Mouse (Mus musculus) layer of hippocampus, adult 2 months (tissue): ENCODE measurements at regions not wholly inside any gene's neighbourhood (a gene's known extent, or its start where the extent isn't known, plus 50 kb on each side); places are given as distances from the start of the nearest gene placed in this dataset.

Source experiments
- DNase-seq, 2 experiments: peaks; one replicate each; pipeline ENCODE4 v3.0.0; 2022; ENCODE audit warnings: low spot score in 2 of 2
- H3K27ac ChIP-seq: fragments of 200-600 bp; 2 replicates; pipeline ENCODE4 v1.8.1; 2022
- H3K4me3 ChIP-seq: fragments of 200-600 bp; 2 replicates; pipeline ENCODE4 v1.8.1; 2022; ENCODE audit warnings: mild to moderate bottlenecking
- CTCF ChIP-seq: fragments of 200-600 bp; conservative IDR thresholded peaks from 2 replicates; pipeline ENCODE4 v1.8.1; 2022; ENCODE audit warnings: antibody characterized with exemption, mild to moderate bottlenecking, moderate library complexity

GRCm38 (mm10) chr7:70780742-70781332, 414.3 kb upstream of the Nr2f2 start:
- TF ChIP-seq CTCF = no peak
- no peak for DNase-seq
- H3K4me3 ChIP-seq = no peak overlapping the region

DNA sequence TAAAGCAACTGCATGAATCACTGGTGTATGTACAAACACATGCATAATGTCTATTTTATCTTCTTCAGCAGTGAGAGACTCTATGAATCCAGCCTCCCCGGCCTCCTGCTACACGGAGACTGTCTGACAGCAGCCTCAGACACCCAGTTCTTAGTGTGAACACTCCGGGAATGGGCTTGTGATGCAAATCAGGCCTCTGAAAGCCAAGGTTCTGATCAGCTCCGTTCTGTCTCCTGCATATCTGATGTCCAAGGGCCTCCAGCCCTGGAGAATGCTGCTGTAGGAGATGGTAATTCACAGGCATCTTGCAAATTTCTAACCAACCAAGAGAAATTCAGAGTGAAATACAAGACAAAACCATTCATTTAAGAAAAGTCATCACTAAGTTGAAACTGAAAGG, 411.2 kb upstream of the Nr2f2 start:
- no peak for TF ChIP-seq CTCF
- Histone ChIP-seq H3K4me3 (no peak overlapping the region), H3K27ac (no peak overlapping the region)
- DNase-seq = no peak

More at GRCm38 (mm10) chr7:70780742-70781332, 414.3 kb upstream of the Nr2f2 start:
- no peak overlapping the region for H3K27ac ChIP-seq

GRCm38 (mm10) chr7:70769655-70770054, 403.1 kb upstream of the Nr2f2 start:
- Histone ChIP-seq H3K4me3 (no peak overlapping the region), H3K27ac (no peak overlapping the region)
- no peak for DNase-seq
- TF ChIP-seq CTCF = no peak

DNA sequence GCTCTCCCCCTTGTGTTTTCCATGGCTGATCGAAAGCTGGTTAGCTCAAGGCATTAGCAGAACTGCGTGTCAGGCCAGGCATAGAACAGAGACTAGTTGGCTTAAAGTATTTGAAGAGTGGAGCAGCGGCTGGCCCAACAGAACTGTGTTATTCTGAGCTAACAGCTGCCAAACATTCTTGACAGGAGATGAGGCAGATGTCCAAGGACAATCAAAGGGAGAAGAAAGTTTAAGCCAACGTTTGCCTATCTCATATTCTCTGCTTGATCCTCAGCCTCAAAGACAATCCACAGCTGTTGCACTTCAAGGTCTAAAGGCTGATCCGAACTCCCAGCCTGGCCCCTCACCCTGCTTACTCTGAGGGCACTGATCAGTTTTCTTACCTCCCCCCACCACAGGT, 401.2 kb upstream of the Nr2f2 start:
- no peak for DNase-seq
- Histone ChIP-seq H3K4me3 (no peak overlapping the region), H3K27ac (no peak overlapping the region)
- TF ChIP-seq CTCF = no peak

GRCm38 (mm10) chr7:70756676-70757075, 390.1 kb upstream of the Nr2f2 start:
- no peak overlapping the region for H3K27ac ChIP-seq
- no peak overlapping the region for H3K4me3 ChIP-seq
- no peak for TF ChIP-seq CTCF
- DNase-seq = no peak

DNA sequence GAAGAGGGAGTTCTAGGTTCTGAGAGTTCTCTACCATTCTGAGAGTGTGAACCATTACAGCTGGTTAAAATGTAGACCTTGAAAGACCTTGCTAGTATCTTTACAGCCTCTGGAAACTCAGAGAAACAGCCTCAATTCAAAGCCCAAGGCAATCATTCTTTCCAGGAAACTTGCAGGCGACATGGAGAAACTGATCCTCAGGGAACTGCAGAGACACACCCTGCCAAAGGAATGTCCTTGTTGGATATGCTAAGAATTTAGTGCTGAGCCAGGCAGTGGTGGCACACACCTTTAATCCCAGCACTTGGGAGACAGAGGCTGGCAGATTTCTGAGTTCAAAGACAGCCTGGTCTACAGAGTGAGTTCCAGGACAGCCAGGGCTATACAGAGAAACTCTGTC, 388.3 kb upstream of the Nr2f2 start:
- Histone ChIP-seq H3K4me3 (no peak overlapping the region), H3K27ac (no peak overlapping the region)
- no peak for TF ChIP-seq CTCF
- DNase-seq = no peak

DNA sequence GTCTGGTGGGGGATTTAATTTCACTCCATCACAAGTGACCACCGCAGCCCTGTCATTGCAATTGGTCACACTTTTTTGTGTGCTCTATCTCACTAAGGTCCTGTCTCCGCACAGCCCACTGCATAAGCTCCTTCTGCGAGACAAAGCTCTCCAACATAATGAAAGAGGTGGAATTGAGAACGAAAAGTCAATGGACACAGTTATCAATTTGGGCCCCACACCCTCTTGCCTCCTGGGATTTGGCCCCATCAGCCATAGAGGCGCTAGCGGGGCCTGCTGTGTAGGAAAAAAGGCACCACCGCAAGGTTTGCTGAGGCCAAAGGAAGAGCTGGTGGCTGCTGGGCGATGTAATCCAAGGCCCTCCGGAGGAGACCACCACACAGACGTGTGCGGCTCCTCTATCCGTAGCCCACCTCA, 386.3 kb upstream of the Nr2f2 start:
- TF ChIP-seq CTCF = no peak
- no peak for DNase-seq
- Histone ChIP-seq H3K4me3 (no peak overlapping the region), H3K27ac (no peak overlapping the region)

- no peak for TF ChIP-seq CTCF
- no peak for DNase-seq
- H3K27ac ChIP-seq = no peak overlapping the region
Observed at GRCm38 (mm10) chr7:70748884-70749283, 382.3 kb upstream of the Nr2f2 start.

DNA sequence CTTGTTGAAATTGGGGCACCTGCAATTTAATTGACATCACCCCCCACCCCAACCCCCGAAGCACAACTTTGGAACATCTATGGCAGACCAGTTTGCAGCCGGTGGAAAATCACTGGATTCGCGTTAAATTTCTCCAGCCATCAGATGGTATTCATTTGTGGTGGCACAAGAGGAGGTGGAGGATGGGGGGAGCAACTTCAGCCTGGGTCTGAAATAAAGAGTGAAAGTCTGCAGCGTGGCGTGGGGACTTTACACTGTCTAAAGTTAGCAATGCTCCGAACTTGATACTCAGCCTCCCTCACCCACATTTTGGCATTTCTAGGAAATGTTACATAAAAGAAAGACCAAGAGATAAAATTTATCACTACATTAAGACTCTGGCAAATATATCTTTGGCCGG, 381.8 kb upstream of the Nr2f2 start:
- H3K27ac ChIP-seq = no peak overlapping the region
- DNase-seq = no peak
- TF ChIP-seq CTCF = no peak

More at GRCm38 (mm10) chr7:70748884-70749283, 382.3 kb upstream of the Nr2f2 start:
- H3K4me3 ChIP-seq = no peak overlapping the region

DNA sequence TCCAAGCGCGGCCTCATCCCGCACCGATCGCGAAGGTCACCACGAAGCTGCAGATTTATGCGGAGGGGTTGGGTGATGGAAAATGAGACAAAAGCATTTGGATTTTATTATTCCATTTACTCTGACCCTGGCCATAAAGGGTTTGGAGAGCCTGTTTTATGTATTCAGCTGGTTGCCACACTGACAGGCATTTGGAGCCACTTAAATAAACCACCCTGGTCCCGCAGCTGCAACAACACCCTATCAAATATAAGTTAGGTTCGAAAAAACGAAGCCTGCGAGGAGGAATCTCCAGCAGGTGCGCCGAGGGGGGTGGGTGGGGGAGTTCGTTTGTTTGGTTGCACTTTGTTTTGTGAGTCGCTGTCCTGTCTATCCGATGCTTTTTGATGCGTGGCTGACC, 377.8 kb upstream of the Nr2f2 start:
- no peak for DNase-seq
- Histone ChIP-seq H3K27ac (no peak overlapping the region), H3K4me3 (no peak overlapping the region)
- no peak for TF ChIP-seq CTCF

More for the DNA sequence above, 381.8 kb upstream of the Nr2f2 start:
- H3K4me3 ChIP-seq = no peak overlapping the region

DNA sequence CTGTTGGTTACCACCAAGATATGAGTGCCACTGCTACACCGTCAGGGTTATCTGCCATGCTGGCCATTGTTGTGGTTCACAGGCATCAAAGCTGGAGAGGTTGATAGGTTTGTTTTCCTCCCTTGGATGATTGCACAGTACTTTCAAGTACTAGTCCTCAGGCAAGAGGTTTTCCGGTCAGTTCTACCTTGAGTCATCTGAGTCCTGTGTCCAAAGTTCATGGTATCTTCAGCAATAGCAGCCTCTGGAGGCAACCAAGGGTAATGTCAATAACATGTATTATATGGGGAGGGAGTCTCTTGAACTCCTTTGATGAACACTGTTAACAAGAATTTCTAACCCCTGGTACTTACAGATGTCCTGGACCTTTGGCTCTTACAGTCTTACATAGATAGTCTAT, 369.1 kb upstream of the Nr2f2 start:
- TF ChIP-seq CTCF = no peak
- no peak for DNase-seq
- no peak overlapping the region for H3K4me3 ChIP-seq
- H3K27ac ChIP-seq = no peak overlapping the region

DNA sequence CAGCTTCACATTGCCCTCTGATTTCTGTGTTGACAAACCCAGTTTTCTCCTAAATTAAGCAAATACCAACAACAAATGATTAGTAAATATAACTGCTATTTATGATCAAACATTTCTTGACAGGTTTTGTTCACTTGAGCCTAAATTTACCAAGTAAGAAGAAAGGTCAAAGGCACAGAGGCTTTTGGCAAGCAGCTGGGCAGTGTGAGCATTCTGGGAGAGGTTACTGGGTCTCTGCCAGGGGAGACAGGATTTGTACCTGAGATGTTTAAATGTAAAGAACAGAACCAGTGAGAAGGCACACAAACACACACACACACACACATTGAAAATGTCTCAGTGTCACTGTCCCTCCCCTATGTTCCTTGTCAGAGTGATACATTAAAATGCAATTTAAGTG, 367.0 kb upstream of the Nr2f2 start:
- TF ChIP-seq CTCF = no peak
- no peak for DNase-seq
- no peak overlapping the region for H3K4me3 ChIP-seq
- no peak overlapping the region for H3K27ac ChIP-seq

DNA sequence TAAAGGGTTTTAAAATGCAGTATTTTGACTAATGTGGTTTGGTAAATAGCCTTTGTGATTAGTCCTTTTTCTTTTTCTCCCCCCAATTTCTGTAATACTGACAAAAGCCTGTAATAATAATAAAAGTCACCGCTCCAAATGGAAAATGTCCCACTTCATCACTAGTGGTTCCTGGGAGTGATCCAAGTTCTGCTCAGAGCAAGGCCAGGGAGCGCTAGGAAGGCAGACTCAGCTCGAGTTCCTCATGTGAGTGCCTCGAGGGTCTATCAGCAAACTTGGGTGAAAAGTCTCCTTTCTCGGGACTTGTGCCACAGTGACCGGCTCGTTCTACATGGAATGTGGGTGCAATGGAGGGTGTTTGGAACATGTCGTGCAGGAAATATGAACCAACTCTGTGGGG, 363.4 kb upstream of the Nr2f2 start:
- TF ChIP-seq CTCF = no peak
- DNase-seq = no peak
- Histone ChIP-seq H3K4me3 (no peak overlapping the region), H3K27ac (no peak overlapping the region)

GRCm38 (mm10) chr7:70718149-70718765, 351.7 kb upstream of the Nr2f2 start:
- DNase-seq = peak in 1 of 2 experiments; percentile 14
- no peak for TF ChIP-seq CTCF
- no peak overlapping the region for H3K27ac ChIP-seq
- H3K4me3 ChIP-seq = no peak overlapping the region; the same call in 1 of the 2 replicates
